Mouse (Mus musculus) heart, adult 2 months (tissue): ENCODE measurements around the gene Gm9758.
"Not testable (repeated sequence)": the region's sequence is repeated elsewhere in the genome, so short reads cannot be mapped to it uniquely, and the experiment has no call there.

ENCODE experiments used
- CTCF ChIP-seq: fragments of 200-600 bp; IDR thresholded peaks from 2 replicates; pipeline ENCODE4 v1.8.1; 2022; ENCODE audit warnings: antibody characterized with exemption, mild to moderate bottlenecking, moderate library complexity
- EP300 ChIP-seq: fragments of 200-500 bp; IDR thresholded peaks from 2 replicates; pipeline ENCODE4 v1.6.1; 2011; ENCODE audit warnings: low read depth, low read length, control low read depth; ENCODE audit not compliant: insufficient read depth
- POLR2A ChIP-seq: fragments of 200-500 bp; IDR thresholded peaks from 2 replicates; pipeline ENCODE4 v1.6.1; 2011; ENCODE audit warnings: mild to moderate bottlenecking, low read depth, low read length, control low read depth; ENCODE audit not compliant: insufficient read depth

- TF ChIP-seq POLR2A, EP300: not testable (repeated sequence)
- peak; percentile 57 for TF ChIP-seq CTCF
Measured at GRCm38 (mm10) chr5:14927047-14927446, 12.3 kb upstream of the Gm9758 start.
